Mouse (Mus musculus) embryonic facial prominence, embryonic 15.5 days (tissue): ENCODE data around the gene Adi1. TPM values are rescaled to one million over a fixed set of nuclear protein-coding genes. Genes with fewer than 3 reads are reported as not detected.

ENCODE experiments used
- ATAC-seq: fragments of 200-750 bp; cut with Nextera tagmentation; 2 replicates; pipeline ENCODE4 v1.8.0; 2017; ENCODE audit warnings: low read depth, moderate TSS enrichment; ENCODE audit not compliant: insufficient number of reproducible peaks, low FRiP score, low TSS enrichment
- H3K27ac ChIP-seq: fragments of 300-500 bp; sonication (generic); replicated peaks from 2 replicates; pipeline ENCODE4 v1.5.1; 2015; ENCODE audit warnings: mild to moderate bottlenecking, inconsistent platforms
- H3K27me3 ChIP-seq: fragments of 300-500 bp; sonication (generic); 2 replicates; pipeline ENCODE4 v1.6.1; 2015; ENCODE audit warnings: inconsistent platforms
- H3K36me3 ChIP-seq: fragments of 300-500 bp; sonication (generic); 2 replicates; pipeline ENCODE4 v1.6.1; 2015; ENCODE audit warnings: mild to moderate bottlenecking, inconsistent platforms
- H3K4me1 ChIP-seq: fragments of 300-500 bp; sonication (generic); 2 replicates; pipeline ENCODE4 v1.6.1; 2015; ENCODE audit warnings: inconsistent platforms
- H3K4me2 ChIP-seq: fragments of 300-500 bp; sonication (generic); replicated peaks from 2 replicates; pipeline ENCODE4 v1.6.1; 2015; ENCODE audit warnings: mild to moderate bottlenecking, inconsistent platforms
- H3K4me3 ChIP-seq: fragments of 300-500 bp; sonication (generic); replicated peaks from 2 replicates; pipeline ENCODE4 v1.5.1; 2015; ENCODE audit warnings: mild to moderate bottlenecking, inconsistent platforms
- H3K9ac ChIP-seq: fragments of 300-500 bp; sonication (generic); 2 replicates; pipeline ENCODE4 v1.6.1; 2015; ENCODE audit warnings: inconsistent platforms
- H3K9me3 ChIP-seq: fragments of 300-500 bp; sonication (generic); replicated peaks from 2 replicates; pipeline ENCODE4 v1.6.1; 2016; ENCODE audit warnings: inconsistent platforms
- WGBS: fragments of 180-500 bp; shearing (Covaris S2); methylation state at CpG from one replicate; pipeline ENCODE4 v1.1.7; 2015; 5-methylcytosine and 5-hydroxymethylcytosine counted together
- microRNA-seq: library from miRNA; unstranded; fragments of <30 nt; microRNA quantifications from one replicate; pipeline ENCODE4, GENCODE M21; 2016; ENCODE audit warnings: borderline number of aligned reads
- polyA plus RNA-seq: library from polyadenylated mRNA; unstranded; fragments of >200 nt; fragmentation: Nextera tagmentation; extraction: Ambion mirVana; gene quantifications from 2 replicates; pipeline ENCODE4 v1.2.1, GENCODE M21; 2015

The Adi1 gene
- polyA plus RNA-seq, 1 experiment from 2014 or later = 73.3 TPM

- Histone ChIP-seq H3K27me3 (no peaks in the 10 kb centered on the region), H3K4me1 (no peaks in the 10 kb centered on the region), H3K4me2 (no peak overlapping the region), H3K9ac (no peak overlapping the region), H3K36me3 (peaks cover 51% of the 10 kb centered on the region), H3K27ac (no peak overlapping the region), H3K9me3 (no peaks in the 10 kb centered on the region), H3K4me3 (no peak overlapping the region)
- no peak for ATAC-seq
- 68% methylated on average over 2 of the region's 2 CpGs for WGBS
Measured at GRCm38 (mm10) chr12:28717066-28717465, 42.0 kb downstream of the Adi1 start.

GRCm38 (mm10) chr12:28718106-28718505, 43.1 kb downstream of the Adi1 start:
- no peak overlapping the region for H3K9ac ChIP-seq
- ATAC-seq = no peak
- no peaks in the 10 kb centered on the region for H3K4me1 ChIP-seq
- H3K36me3 ChIP-seq = peaks cover 44% of the 10 kb centered on the region
- no peak overlapping the region for H3K4me3 ChIP-seq
- no peaks in the 10 kb centered on the region for H3K27me3 ChIP-seq
- H3K9me3 ChIP-seq = no peaks in the 10 kb centered on the region
- no peak overlapping the region for H3K4me2 ChIP-seq
- 89% methylated on average over 2 of the region's 2 CpGs for WGBS
- H3K27ac ChIP-seq = no peak overlapping the region

- H3K36me3 ChIP-seq = peaks cover 51% of the 10 kb centered on the region
- H3K9me3 ChIP-seq = no peaks in the 10 kb centered on the region
- 68% methylated on average over 3 of the region's 3 CpGs for whole genome bisulfite sequencing
- ATAC-seq = no peak
- no peaks in the 10 kb centered on the region for H3K27me3 ChIP-seq
- no peak overlapping the region for H3K27ac ChIP-seq
- no peak overlapping the region for H3K4me2 ChIP-seq
- no peaks in the 10 kb centered on the region for H3K4me1 ChIP-seq
- no peak overlapping the region for H3K4me3 ChIP-seq
- no peak overlapping the region for H3K9ac ChIP-seq
Measured at GRCm38 (mm10) chr12:28724366-28724765, 49.3 kb downstream of the Adi1 start.

- peaks cover 41% of the 10 kb centered on the region for H3K36me3 ChIP-seq
Measured at GRCm38 (mm10) chr12:28726204-28726603, 51.2 kb downstream of the Adi1 start.

GRCm38 (mm10) chr12:28727061-28727460, 52.0 kb downstream of the Adi1 start:
- 81% methylated on average over 5 of the region's 5 CpGs for WGBS
- no peak overlapping the region for H3K27ac ChIP-seq
- no peak overlapping the region for H3K4me2 ChIP-seq
- H3K9me3 ChIP-seq = no peaks in the 10 kb centered on the region
- H3K4me1 ChIP-seq = no peaks in the 10 kb centered on the region
- H3K36me3 ChIP-seq = peaks cover 39% of the 10 kb centered on the region
- ATAC-seq = no peak
- no peaks in the 10 kb centered on the region for H3K27me3 ChIP-seq
- H3K9ac ChIP-seq = no peak overlapping the region
- H3K4me3 ChIP-seq = no peak overlapping the region

More at GRCm38 (mm10) chr12:28726204-28726603, 51.2 kb downstream of the Adi1 start:
- Histone ChIP-seq H3K9me3 (no peaks in the 10 kb centered on the region), H3K4me3 (no peak overlapping the region), H3K4me2 (no peak overlapping the region), H3K9ac (no peak overlapping the region), H3K4me1 (no peaks in the 10 kb centered on the region), H3K27ac (no peak overlapping the region), H3K27me3 (no peaks in the 10 kb centered on the region)
- WGBS = 89% methylated on average over 4 of the region's 4 CpGs
- ATAC-seq = no peak

Small RNA genes lying within 50 kb of the gene (microRNA-seq; reads per million reads assigned to microRNA genes)
- gene Mir6937 = not detected

Other genes starting within 250 kb of the Adi1 start
- gene Dcdc2c, start 122.8 kb upstream of the Adi1 start, polyA plus RNA-seq = 0.15 TPM in 1 of 2 replicates, not detected in the other
- gene Allc, start 92.7 kb upstream of the Adi1 start, polyA plus RNA-seq = not detected in 2 replicates
- 0.15 and 0.37 TPM in 2 replicates for gene Colec11, start 51.9 kb upstream of the Adi1 start, polyA plus RNA-seq
- 587 and 734 TPM in 2 replicates for gene Rps7, start 39.3 kb upstream of the Adi1 start, polyA plus RNA-seq
- gene Rnaseh1, start 25.6 kb upstream of the Adi1 start, polyA plus RNA-seq = 30.3 and 32.2 TPM in 2 replicates
- gene Trappc12, start 75.2 kb downstream of the Adi1 start, polyA plus RNA-seq = 38.1 and 42.3 TPM in 2 replicates
- gene Eipr1, start 76.6 kb downstream of the Adi1 start, polyA plus RNA-seq = 31.5 and 31.6 TPM in 2 replicates